Mouse (Mus musculus): ENCODE measurements around the gene Arrdc2. TPM values are rescaled to one million over a fixed set of nuclear protein-coding genes. Genes with fewer than 3 reads are reported as not detected.

Gene Arrdc2
- total RNA-seq, 1 experiment = 11.4 TPM

- Histone ChIP-seq H3K4me3 (ENCODE audit: insufficient read depth in 1 of 2, low read depth in 1 of 2, low read length in 2 of 2, poor library complexity in 1 of 2, severe bottlenecking in 1 of 2) (no peak overlapping the region), H3K9ac (ENCODE audit: insufficient read depth, low read depth, low read length, poor library complexity, severe bottlenecking) (no peak overlapping the region), H3K4me1 (ENCODE audit: control insufficient read depth in 2 of 2, insufficient read depth in 2 of 2, low read length in 2 of 2, poor library complexity in 1 of 2) (peaks cover 0 to 8% of the 10 kb centered on the region in 2 experiments; a peak in 2 of 4 replicates), H3K27ac (ENCODE audit: insufficient read depth, low read depth, low read length, poor library complexity, severe bottlenecking) (no peak overlapping the region), H3K36me3 (ENCODE audit: control insufficient read depth, insufficient read depth, low read length, poor library complexity, severe bottlenecking) (no peaks in the 10 kb centered on the region; the same call in 1 of the 2 replicates), H3K9me3 (ENCODE audit: control insufficient read depth, insufficient read depth, low read depth, low read length) (no peaks in the 10 kb centered on the region)
- in situ Hi-C loops (cut with MboI; ENCODE audit: low sequenced_read_pairs in 2 of 2, unreplicated experiment in 2 of 2) = no loop called here
- no peak for DNase-seq (ENCODE audit: low read depth, low spot score)
- TF ChIP-seq CHD2 (IDR thresholded peaks at IDR 0.05; ENCODE audit: low read depth, low read length) (no peak), ZNF384 (IDR thresholded peaks at IDR 0.05; ENCODE audit: low read depth, low read length) (no peak), HCFC1 (IDR thresholded peaks at IDR 0.05; ENCODE audit: borderline replicate concordance, insufficient read depth, low read length) (no peak), ZC3H11A (IDR thresholded peaks at IDR 0.05; ENCODE audit: borderline replicate concordance, low read depth, low read length) (no peak), MAFK (IDR thresholded peaks at IDR 0.05; ENCODE audit: insufficient read depth, low read depth, low read length) (no peak)
Measured at GRCm38 (mm10) chr8:70801830-70802229, 37.7 kb downstream of the Arrdc2 start.

- in situ Hi-C loops (cut with MboI; ENCODE audit: low sequenced_read_pairs in 2 of 2, unreplicated experiment in 2 of 2) = no loop called here
- no peaks in the 10 kb centered on the region; the same call in 1 of the 2 replicates for H3K36me3 ChIP-seq (ENCODE audit: control insufficient read depth, insufficient read depth, low read length, poor library complexity, severe bottlenecking)
- no peak overlapping the region for H3K27ac ChIP-seq (ENCODE audit: insufficient read depth, low read depth, low read length, poor library complexity, severe bottlenecking)
- no peak overlapping the region for H3K4me3 ChIP-seq (ENCODE audit: insufficient read depth in 1 of 2, low read depth in 1 of 2, low read length in 2 of 2, poor library complexity in 1 of 2, severe bottlenecking in 1 of 2)
- DNase-seq (ENCODE audit: low read depth, low spot score) = no peak
- TF ChIP-seq ZC3H11A (IDR thresholded peaks at IDR 0.05; ENCODE audit: borderline replicate concordance, low read depth, low read length) = no peak
- TF ChIP-seq CHD2 (IDR thresholded peaks at IDR 0.05; ENCODE audit: low read depth, low read length) = no peak
- TF ChIP-seq HCFC1 (IDR thresholded peaks at IDR 0.05; ENCODE audit: borderline replicate concordance, insufficient read depth, low read length) = no peak
- TF ChIP-seq ZNF384 (IDR thresholded peaks at IDR 0.05; ENCODE audit: low read depth, low read length) = no peak
- no peak for TF ChIP-seq MAFK (IDR thresholded peaks at IDR 0.05; ENCODE audit: insufficient read depth, low read depth, low read length)
- H3K9ac ChIP-seq (ENCODE audit: insufficient read depth, low read depth, low read length, poor library complexity, severe bottlenecking) = no peak overlapping the region
- peaks cover 0 to 10% of the 10 kb centered on the region in 2 experiments; a peak in 2 of 4 replicates for H3K4me1 ChIP-seq (ENCODE audit: control insufficient read depth in 2 of 2, insufficient read depth in 2 of 2, low read length in 2 of 2, poor library complexity in 1 of 2)
- no peaks in the 10 kb centered on the region for H3K9me3 ChIP-seq (ENCODE audit: control insufficient read depth, insufficient read depth, low read depth, low read length)
Measured at GRCm38 (mm10) chr8:70801156-70801555, 38.4 kb downstream of the Arrdc2 start.

- Histone ChIP-seq H3K36me3 (ENCODE audit: control insufficient read depth, insufficient read depth, low read length, poor library complexity, severe bottlenecking) (no peaks in the 10 kb centered on the region; the same call in 1 of the 2 replicates), H3K9ac (ENCODE audit: insufficient read depth, low read depth, low read length, poor library complexity, severe bottlenecking) (no peak overlapping the region), H3K4me3 (ENCODE audit: insufficient read depth in 1 of 2, low read depth in 1 of 2, low read length in 2 of 2, poor library complexity in 1 of 2, severe bottlenecking in 1 of 2) (no peak overlapping the region), H3K4me1 (ENCODE audit: control insufficient read depth in 2 of 2, insufficient read depth in 2 of 2, low read length in 2 of 2, poor library complexity in 1 of 2) (peaks cover 0 to 10% of the 10 kb centered on the region in 2 experiments; a peak in 2 of 4 replicates), H3K27ac (ENCODE audit: insufficient read depth, low read depth, low read length, poor library complexity, severe bottlenecking) (no peak overlapping the region), H3K9me3 (ENCODE audit: control insufficient read depth, insufficient read depth, low read depth, low read length) (no peaks in the 10 kb centered on the region)
- TF ChIP-seq MAFK (IDR thresholded peaks at IDR 0.05; ENCODE audit: insufficient read depth, low read depth, low read length) (no peak), HCFC1 (IDR thresholded peaks at IDR 0.05; ENCODE audit: borderline replicate concordance, insufficient read depth, low read length) (no peak)
- in situ Hi-C loops (cut with MboI; ENCODE audit: low sequenced_read_pairs in 2 of 2, unreplicated experiment in 2 of 2) = no loop called here
- DNase-seq (ENCODE audit: low read depth, low spot score) = no peak
Measured at GRCm38 (mm10) chr8:70800648-70801047, 38.9 kb downstream of the Arrdc2 start.

GRCm38 (mm10) chr8:70798281-70798680, 41.2 kb downstream of the Arrdc2 start:
- in situ Hi-C loops (cut with MboI; ENCODE audit: low sequenced_read_pairs in 2 of 2, unreplicated experiment in 2 of 2) = no loop called here
- H3K27ac ChIP-seq (ENCODE audit: insufficient read depth, low read depth, low read length, poor library complexity, severe bottlenecking) = no peak overlapping the region
- peak overlapping the region; percentile 76 to 97 for H3K4me3 ChIP-seq (ENCODE audit: insufficient read depth in 1 of 2, low read depth in 1 of 2, low read length in 2 of 2, poor library complexity in 1 of 2, severe bottlenecking in 1 of 2)
- no peak for DNase-seq (ENCODE audit: low read depth, low spot score)
- H3K9ac ChIP-seq (ENCODE audit: insufficient read depth, low read depth, low read length, poor library complexity, severe bottlenecking) = peak overlapping the region; percentile 69; the same call in 1 of the 2 replicates
- no peaks in the 10 kb centered on the region; the same call in 1 of the 2 replicates for H3K36me3 ChIP-seq (ENCODE audit: control insufficient read depth, insufficient read depth, low read length, poor library complexity, severe bottlenecking)
- no peaks in the 10 kb centered on the region for H3K9me3 ChIP-seq (ENCODE audit: control insufficient read depth, insufficient read depth, low read depth, low read length)
- TF ChIP-seq CHD2 (IDR thresholded peaks at IDR 0.05; ENCODE audit: low read depth, low read length) (no peak), ZNF384 (IDR thresholded peaks at IDR 0.05; ENCODE audit: low read depth, low read length) (no peak), HCFC1 (IDR thresholded peaks at IDR 0.05; ENCODE audit: borderline replicate concordance, insufficient read depth, low read length) (no peak), ZC3H11A (IDR thresholded peaks at IDR 0.05; ENCODE audit: borderline replicate concordance, low read depth, low read length) (no peak), MAFK (IDR thresholded peaks at IDR 0.05; ENCODE audit: insufficient read depth, low read depth, low read length) (no peak)
- peaks cover 0 to 10% of the 10 kb centered on the region in 2 experiments; a peak in 2 of 4 replicates for H3K4me1 ChIP-seq (ENCODE audit: control insufficient read depth in 2 of 2, insufficient read depth in 2 of 2, low read length in 2 of 2, poor library complexity in 1 of 2)

Data from ES-E14 (cell line).